ENCODE assay signal across 8 mouse cellular contexts in genomic region chr2:164856309-164857100, GRCm38 (mm10). TPM values are rescaled to one million over a fixed set of nuclear protein-coding genes. Genes with fewer than 3 reads are reported as not detected.
A peak's percentile ranks its signal among the peaks of the same experiment; 100 is the strongest.
DNase-seq lines count a peak whose midpoint lies in the region; ATAC-seq and TF ChIP-seq lines count a peak whose summit lies in the region.

No protein-coding gene starts in this region.

- TF ChIP-seq CTCF in midbrain, postnatal 0 days (IDR thresholded peaks at IDR 0.05) = peak; percentile 52

- 1% methylated on average over 42 of the region's 42 CpGs for WGBS in forebrain, embryonic 12.5 days
- 1% methylated on average over 42 of the region's 42 CpGs for WGBS in midbrain, postnatal 0 days

- intact Hi-C loops in left cerebral cortex, postnatal 25 days (cut with DNase I) = no loop called here

- peak overlapping the region; percentile 93 for H3K4me2 ChIP-seq in forebrain, embryonic 12.5 days
- peak overlapping the region; percentile 95 for H3K4me2 ChIP-seq in midbrain, postnatal 0 days (ENCODE audit: low read depth, low read length, poor library complexity, severe bottlenecking)

- H3K27ac ChIP-seq in ES-E14 (ENCODE audit: insufficient read depth, low read depth, low read length, poor library complexity, severe bottlenecking) = peak overlapping the region; percentile 82
- no peak overlapping the region for H3K27ac ChIP-seq in forebrain, embryonic 12.5 days
- no peak overlapping the region for H3K27ac ChIP-seq in midbrain, postnatal 0 days (ENCODE audit: low read depth, low read length)

- H3K9ac ChIP-seq in ES-E14 (ENCODE audit: insufficient read depth, low read depth, low read length, poor library complexity, severe bottlenecking) = peak overlapping the region; percentile 80
- H3K9ac ChIP-seq in forebrain, embryonic 12.5 days = peak overlapping the region; percentile 55
- peak overlapping the region; percentile 48 for H3K9ac ChIP-seq in midbrain, postnatal 0 days (replicated peaks; ENCODE audit: low read length, poor library complexity, severe bottlenecking)

- no peak for ATAC-seq in erythroblast, adult 5-6 weeks (replicated peaks; ENCODE audit: low FRiP score, poor library complexity, severe bottlenecking)
- peak; percentile 40; the same call in 1 of the 2 replicates for ATAC-seq in forebrain, embryonic 12.5 days (ENCODE audit: low FRiP score)
- ATAC-seq in midbrain, postnatal 0 days (ENCODE audit: low FRiP score) = peak; percentile 10; the same call in 1 of the 2 replicates

- in situ Hi-C loops in ES-E14 (cut with MboI; ENCODE audit: low sequenced_read_pairs in 2 of 2, unreplicated experiment in 2 of 2) = no loop called here

- peak overlapping the region; percentile 38 for H3K4me3 ChIP-seq in erythroblast, embryonic 14.5 days (replicated peaks)
- peak overlapping the region; percentile 76 to 78 for H3K4me3 ChIP-seq in ES-E14 (ENCODE audit: insufficient read depth in 1 of 2, low read depth in 1 of 2, low read length in 2 of 2, poor library complexity in 1 of 2, severe bottlenecking in 1 of 2)
- peak overlapping the region; percentile 51 for H3K4me3 ChIP-seq in forebrain, embryonic 12.5 days (replicated peaks)
- H3K4me3 ChIP-seq in midbrain, postnatal 0 days (ENCODE audit: low read depth, low read length) = peak overlapping the region; percentile 46

- peaks cover 7% of the 10 kb centered on the region for H3K4me1 ChIP-seq in erythroblast, embryonic 14.5 days (ENCODE audit: control insufficient read depth)
- H3K4me1 ChIP-seq in ES-E14 (ENCODE audit: control insufficient read depth in 2 of 2, insufficient read depth in 2 of 2, low read length in 2 of 2, poor library complexity in 1 of 2) = peaks cover 18 to 24% of the 10 kb centered on the region in 2 experiments
- H3K4me1 ChIP-seq in forebrain, embryonic 12.5 days = peaks cover 29% of the 10 kb centered on the region
- H3K4me1 ChIP-seq in midbrain, postnatal 0 days (ENCODE audit: insufficient read depth, low read length) = 0 out of 2 replicates have a peak, but pooled peaks cover 3% of the 10 kb centered on the region

- peaks cover 2% of the 10 kb centered on the region; the same call in 1 of the 2 replicates for H3K9me3 ChIP-seq in erythroblast, embryonic 14.5 days (ENCODE audit: control insufficient read depth, low read length)
- H3K9me3 ChIP-seq in ES-E14 (ENCODE audit: control insufficient read depth, insufficient read depth, low read depth, low read length) = no peaks in the 10 kb centered on the region
- no peaks in the 10 kb centered on the region for H3K9me3 ChIP-seq in forebrain, embryonic 12.5 days
- H3K9me3 ChIP-seq in midbrain, postnatal 0 days (ENCODE audit: low read length) = no peaks in the 10 kb centered on the region

- no peaks in the 10 kb centered on the region for H3K36me3 ChIP-seq in erythroblast, embryonic 14.5 days (ENCODE audit: control insufficient read depth)
- peaks cover 31% of the 10 kb centered on the region for H3K36me3 ChIP-seq in ES-E14 (ENCODE audit: control insufficient read depth, insufficient read depth, low read length, poor library complexity, severe bottlenecking)
- H3K36me3 ChIP-seq in forebrain, embryonic 12.5 days (replicated peaks) = no peaks in the 10 kb centered on the region
- H3K36me3 ChIP-seq in midbrain, postnatal 0 days (ENCODE audit: insufficient read depth, low read length) = no peaks in the 10 kb centered on the region

- peaks cover 71% of the 10 kb centered on the region for H3K27me3 ChIP-seq in erythroblast, embryonic 14.5 days (ENCODE audit: control insufficient read depth)
- H3K27me3 ChIP-seq in forebrain, embryonic 12.5 days = peaks cover 67% of the 10 kb centered on the region
- H3K27me3 ChIP-seq in midbrain, postnatal 0 days (ENCODE audit: insufficient read depth, low read length) = peaks cover 22% of the 10 kb centered on the region

- DNase-seq in ES-E14 (ENCODE audit: low read depth, low spot score) = peak; percentile 68
- peak; percentile 42 for DNase-seq in kidney, postnatal 10 days
- DNase-seq in midbrain, postnatal 0 days (ENCODE audit: low spot score) = peak; percentile 28
- no peak for DNase-seq in spleen, postnatal 14 days (ENCODE audit: low spot score in 2 of 2)
- no peak for DNase-seq in left cerebral cortex, postnatal 25 days (ENCODE audit: low spot score in 2 of 2)

TF ChIP-seq in ES-E14, 5 proteins besides CTCF, POLR2A, EP300 and RAD21:
- TF ChIP-seq ZC3H11A (IDR thresholded peaks at IDR 0.05; ENCODE audit: borderline replicate concordance, low read depth, low read length) = no peak
- TF ChIP-seq MAFK (IDR thresholded peaks at IDR 0.05; ENCODE audit: insufficient read depth, low read depth, low read length) = no peak
- no peak for TF ChIP-seq HCFC1 (IDR thresholded peaks at IDR 0.05; ENCODE audit: borderline replicate concordance, insufficient read depth, low read length)
- no peak for TF ChIP-seq ZNF384 (IDR thresholded peaks at IDR 0.05; ENCODE audit: low read depth, low read length)
- no peak for TF ChIP-seq CHD2 (IDR thresholded peaks at IDR 0.05; ENCODE audit: low read depth, low read length)
TF ChIP-seq in ES-E14: peak in this region for 0.

RNA-seq across cellular contexts. Expression of gene Pltp, which starts 1.0 kb away (rescaled TPM):
- 0.32 and 0.70 TPM in 2 replicates for polyA plus RNA-seq in erythroblast, embryonic 14.5 days (2012)
- total RNA-seq in erythroblast, adult 5-6 weeks (2015; ENCODE audit: low replicate concordance) = 0.58 and 0.84 TPM in 2 replicates
- 1.8 and 3.3 TPM in 2 replicates for total RNA-seq in erythroblast, adult 5-6 weeks (2017; ENCODE audit: low replicate concordance)
- 56.1 and 117 TPM in 2 replicates for total RNA-seq in ES-E14 (2012; rRNA removed)
- polyA plus RNA-seq in forebrain, embryonic 12.5 days (2016; fragmentation: Nextera tagmentation; extraction: Ambion mirVana) = 39.0 and 40.4 TPM in 2 replicates
- total RNA-seq in midbrain, postnatal 0 days (2014; rRNA removed) = 55.5 and 59.8 TPM in 2 replicates
- polyA plus RNA-seq in midbrain, postnatal 0 days (2015; fragmentation: Nextera tagmentation; extraction: Ambion mirVana) = 85.5 and 87.7 TPM in 2 replicates
- 10 to 100 TPM; 77.5 to 82.0 TPM for total RNA-seq in left cerebral cortex, postnatal 25 days (2021)

RNA-seq across cellular contexts. Expression of gene Pcif1, which starts 22.6 kb away (rescaled TPM):
- 24.3 and 28.7 TPM in 2 replicates for polyA plus RNA-seq in erythroblast, embryonic 14.5 days (2012)
- total RNA-seq in erythroblast, adult 5-6 weeks (2015; ENCODE audit: low replicate concordance) = 5.6 and 22.6 TPM in 2 replicates
- 19.0 and 30.5 TPM in 2 replicates for total RNA-seq in erythroblast, adult 5-6 weeks (2017; ENCODE audit: low replicate concordance)
- total RNA-seq in ES-E14 (2012; rRNA removed) = 30.4 and 39.5 TPM in 2 replicates
- polyA plus RNA-seq in forebrain, embryonic 12.5 days (2016; fragmentation: Nextera tagmentation; extraction: Ambion mirVana) = 92.9 and 96.3 TPM in 2 replicates
- total RNA-seq in midbrain, postnatal 0 days (2014; rRNA removed) = 77.2 and 90.1 TPM in 2 replicates
- polyA plus RNA-seq in midbrain, postnatal 0 days (2015; fragmentation: Nextera tagmentation; extraction: Ambion mirVana) = 88.9 and 94.6 TPM in 2 replicates
- total RNA-seq in left cerebral cortex, postnatal 25 days (2021) = 10 to 100 TPM; 36.8 to 39.8 TPM

RNA-seq across cellular contexts. Expression of gene Neurl2, which starts 23.2 kb away (rescaled TPM):
- polyA plus RNA-seq in erythroblast, embryonic 14.5 days (2012) = 0.10 and 0.14 TPM in 2 replicates
- not detected in 2 replicates for total RNA-seq in erythroblast, adult 5-6 weeks (2015; ENCODE audit: low replicate concordance)
- 1.4 TPM in 1 of 2 replicates, not detected in the other for total RNA-seq in erythroblast, adult 5-6 weeks (2017; ENCODE audit: low replicate concordance)
- total RNA-seq in ES-E14 (2012; rRNA removed) = 3.6 TPM in 2 replicates
- polyA plus RNA-seq in forebrain, embryonic 12.5 days (2016; fragmentation: Nextera tagmentation; extraction: Ambion mirVana) = 4.2 and 4.6 TPM in 2 replicates
- 10.4 and 11.2 TPM in 2 replicates for total RNA-seq in midbrain, postnatal 0 days (2014; rRNA removed)
- polyA plus RNA-seq in midbrain, postnatal 0 days (2015; fragmentation: Nextera tagmentation; extraction: Ambion mirVana) = 7.6 and 7.8 TPM in 2 replicates
- 1 to 10 TPM; 2.2 to 4.0 TPM for total RNA-seq in left cerebral cortex, postnatal 25 days (2021)

RNA-seq across cellular contexts. Expression of gene Ctsa, which starts 23.8 kb away (rescaled TPM):
- polyA plus RNA-seq in erythroblast, embryonic 14.5 days (2012) = 6.9 and 7.3 TPM in 2 replicates
- 26.8 and 36.1 TPM in 2 replicates for total RNA-seq in erythroblast, adult 5-6 weeks (2015; ENCODE audit: low replicate concordance)
- total RNA-seq in erythroblast, adult 5-6 weeks (2017; ENCODE audit: low replicate concordance) = 33.5 and 39.9 TPM in 2 replicates
- total RNA-seq in ES-E14 (2012; rRNA removed) = 103 and 216 TPM in 2 replicates
- 85.8 and 88.3 TPM in 2 replicates for polyA plus RNA-seq in forebrain, embryonic 12.5 days (2016; fragmentation: Nextera tagmentation; extraction: Ambion mirVana)
- 110 and 112 TPM in 2 replicates for total RNA-seq in midbrain, postnatal 0 days (2014; rRNA removed)
- polyA plus RNA-seq in midbrain, postnatal 0 days (2015; fragmentation: Nextera tagmentation; extraction: Ambion mirVana) = 101 and 102 TPM in 2 replicates
- 100 to 1,000 TPM in 1 of 2 experiments, 10 to 100 TPM in 1; 86.2 to 102 TPM for total RNA-seq in left cerebral cortex, postnatal 25 days (2021)

RNA-seq across cellular contexts. Expression of gene Spata25, which starts 28.2 kb away (rescaled TPM):
- not detected in 2 replicates for polyA plus RNA-seq in erythroblast, embryonic 14.5 days (2012)
- not detected in 2 replicates for total RNA-seq in erythroblast, adult 5-6 weeks (2015; ENCODE audit: low replicate concordance)
- total RNA-seq in erythroblast, adult 5-6 weeks (2017; ENCODE audit: low replicate concordance) = not detected in 2 replicates
- total RNA-seq in ES-E14 (2012; rRNA removed) = 0.95 and 1.1 TPM in 2 replicates
- polyA plus RNA-seq in forebrain, embryonic 12.5 days (2016; fragmentation: Nextera tagmentation; extraction: Ambion mirVana) = not detected in 2 replicates
- total RNA-seq in midbrain, postnatal 0 days (2014; rRNA removed) = 1.1 TPM in 1 of 2 replicates, not detected in the other
- not detected in 2 replicates for polyA plus RNA-seq in midbrain, postnatal 0 days (2015; fragmentation: Nextera tagmentation; extraction: Ambion mirVana)
- not detected for total RNA-seq in left cerebral cortex, postnatal 25 days (2021)

Comparison
In these comparisons a context has a peak if more than half of its experiments do, and no peak if none do; other contexts are left out.
1. DNase-seq: peak in ES-E14 (single experiment), kidney, postnatal 10 days (single experiment) and midbrain, postnatal 0 days (single experiment); none in spleen, postnatal 14 days (0 of 2) and left cerebral cortex, postnatal 25 days (0 of 2).
2. RNA of gene Pltp, which starts 1.0 kb away (total RNA-seq): 77.5 to 82.0 TPM in left cerebral cortex, postnatal 25 days, 56.1 to 117 TPM in ES-E14 and 55.5 to 59.8 TPM in midbrain, postnatal 0 days; 0.58 to 3.3 TPM in erythroblast, adult 5-6 weeks; every median in the first group is over 10 times any median in the second.
3. Peak in every context shown above with its lines, with median percentiles within 50 percentile points of each other: H3K4me3 ChIP-seq and H3K9ac ChIP-seq.